Mouse (Mus musculus) spleen, adult 2 months (tissue): ENCODE results near the gene Slc43a2.

Source experiments
- CTCF ChIP-seq: fragments of 200-500 bp; IDR thresholded peaks from 2 replicates; pipeline ENCODE4 v1.5.1; 2011; ENCODE audit warnings: mild to moderate bottlenecking, inconsistent platforms; ENCODE audit not compliant: insufficient read depth, insufficient read length, insufficient replicate concordance; ENCODE audit errors: extremely low read depth
- POLR2A ChIP-seq: fragments of 200-500 bp; IDR thresholded peaks from 2 replicates; pipeline ENCODE4 v1.6.1; 2011; ENCODE audit warnings: low read depth, low read length, inconsistent platforms

DNA sequence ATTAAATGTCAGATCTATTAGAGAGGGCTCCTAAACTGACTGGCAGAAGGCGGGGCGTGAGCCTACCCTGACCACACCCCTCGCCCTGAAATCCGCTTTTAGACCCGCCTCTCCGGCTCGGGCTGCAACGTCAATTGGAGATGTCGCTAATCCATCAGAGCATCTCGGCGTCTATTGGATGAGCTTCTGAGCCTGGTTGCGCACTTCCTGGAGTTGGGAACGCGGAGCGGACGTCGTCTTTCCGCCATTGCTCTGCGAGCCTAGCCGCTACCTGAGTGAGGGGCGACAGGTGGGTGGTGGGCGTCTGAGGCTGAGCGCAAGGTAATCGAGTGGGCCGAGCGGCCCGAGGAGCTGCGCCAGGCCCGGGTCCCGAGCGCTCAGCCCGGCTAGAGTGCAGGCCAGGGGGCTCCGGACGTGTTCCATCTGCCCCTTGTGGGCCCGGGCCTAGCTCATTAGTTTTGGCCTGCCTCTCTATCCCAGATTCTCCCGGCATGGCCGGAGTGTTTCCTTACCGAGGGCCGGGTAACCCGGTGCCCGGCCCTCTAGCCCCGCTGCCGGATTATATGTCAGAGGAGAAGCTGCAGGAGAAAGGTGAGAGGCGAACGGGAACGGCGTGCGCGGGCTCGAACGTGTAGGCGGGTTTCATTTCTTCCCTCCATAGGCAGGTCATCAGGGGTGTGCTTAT, 44.8 kb upstream of the Slc43a2 start, which contains the start of gene Prpf8:
- TF ChIP-seq POLR2A (peak; percentile 53; the same call in 1 of the 2 replicates), CTCF (no peak)
